16 mouse cellular contexts compared by ENCODE assay signal in the genomic region with DNA sequence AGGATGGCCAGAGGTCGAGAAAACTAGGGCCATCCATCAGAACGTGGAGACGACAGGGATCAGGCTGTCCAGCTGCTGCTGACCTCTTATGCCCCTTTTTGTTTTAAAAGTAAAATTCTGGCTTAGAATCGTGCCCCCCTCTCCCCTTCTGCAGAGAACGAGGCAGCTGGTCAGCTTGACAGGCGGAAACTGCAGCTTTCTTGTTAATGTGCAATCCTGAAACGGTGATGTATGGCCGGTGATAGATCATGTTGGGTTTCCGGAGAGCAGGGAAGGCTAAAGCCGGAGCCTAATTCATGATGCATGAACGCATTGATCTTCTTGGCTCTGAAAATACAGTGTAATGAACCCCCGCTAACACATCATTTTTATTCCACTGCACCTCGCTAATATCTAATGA. TPM values are rescaled to one million over a fixed set of nuclear protein-coding genes. Genes with fewer than 3 reads are reported as not detected.
A peak's percentile ranks its signal among the peaks of the same experiment; 100 is the strongest.
DNase-seq lines count a peak whose midpoint lies in the region; ATAC-seq lines count a peak whose summit lies in the region.
"Had no signal": no experiment of that assay in that cellular context is flagged by ENCODE, and none has a peak within 500 bp of the region (broad histone marks: within the 10 kb centered on the region; RNA-seq: fewer than 3 reads in every experiment).

No protein-coding gene starts in this region.

- no peaks in the 10 kb centered on the region for H3K9me3 ChIP-seq in midbrain, embryonic 14.5 days (ENCODE audit: control insufficient read depth, low read length)
- H3K9me3 ChIP-seq in midbrain, embryonic 15.5 days, result no peaks in the 10 kb centered on the region
- H3K9me3 ChIP-seq: limb, embryonic 15.5 days; midbrain, embryonic 12.5 days had no signal

- no peak overlapping the region; the same call in 1 of the 2 replicates for H3K27ac ChIP-seq in midbrain, embryonic 14.5 days (replicated peaks; ENCODE audit: low read depth, low read length)
- no peak overlapping the region for H3K27ac ChIP-seq in midbrain, embryonic 15.5 days
- H3K27ac ChIP-seq: heart, adult 2 months; left cerebral cortex, adult 2 months; limb, embryonic 15.5 days; midbrain, embryonic 12.5 days had no signal

- 55% methylated on average over 13 of the region's 13 CpGs for WGBS in midbrain, embryonic 14.5 days
- WGBS in midbrain, embryonic 15.5 days, result 57% methylated on average over 13 of the region's 13 CpGs

- H3K4me3 ChIP-seq in midbrain, embryonic 14.5 days (replicated peaks; ENCODE audit: low read depth, low read length), result no peak overlapping the region
- H3K4me3 ChIP-seq in midbrain, embryonic 15.5 days, result no peak overlapping the region
- H3K4me3 ChIP-seq: heart, adult 2 months; left cerebral cortex, adult 2 months; limb, embryonic 15.5 days; midbrain, embryonic 12.5 days had no signal

- no peaks in the 10 kb centered on the region for H3K36me3 ChIP-seq in midbrain, embryonic 14.5 days (ENCODE audit: control insufficient read depth, insufficient read depth, low read length)
- no peaks in the 10 kb centered on the region for H3K36me3 ChIP-seq in midbrain, embryonic 15.5 days (replicated peaks)
- H3K36me3 ChIP-seq: limb, embryonic 15.5 days; midbrain, embryonic 12.5 days had no signal

- peaks cover 6% of the 10 kb centered on the region; the same call in 1 of the 2 replicates for H3K4me1 ChIP-seq in midbrain, embryonic 14.5 days (ENCODE audit: control insufficient read depth, insufficient read depth, low read length)
- H3K4me1 ChIP-seq in midbrain, embryonic 15.5 days, result 0 out of 2 replicates have a peak, but pooled peaks cover 3% of the 10 kb centered on the region
- H3K4me1 ChIP-seq: limb, embryonic 15.5 days had no signal

- no peaks in the 10 kb centered on the region for H3K27me3 ChIP-seq in midbrain, embryonic 14.5 days (ENCODE audit: control insufficient read depth, insufficient read depth, low read length)
- H3K27me3 ChIP-seq in midbrain, embryonic 15.5 days (replicated peaks), result no peaks in the 10 kb centered on the region
- H3K27me3 ChIP-seq: limb, embryonic 15.5 days; midbrain, embryonic 12.5 days had no signal

- peak; percentile 13 for DNase-seq in adrenal gland, postnatal 14 days
- DNase-seq in adrenal gland, postnatal 10 days, result no peak
- DNase-seq in midbrain, embryonic 14.5 days, result no peak
- peak; percentile 16 for DNase-seq in kidney, postnatal 14 days
- no peak for DNase-seq in frontal cortex, postnatal 25 days (ENCODE audit: low spot score in 2 of 2)
- DNase-seq in left cerebral cortex, adult 9 months (ENCODE audit: low spot score in 2 of 2), result no peak
- DNase-seq: cerebellum, adult 18-20 months; heart, adult 2 months; liver, postnatal 0 days; lung, postnatal 4 days had no signal

- ATAC-seq in midbrain, embryonic 14.5 days (ENCODE audit: low FRiP score, low TSS enrichment), result no peak
- ATAC-seq in midbrain, embryonic 15.5 days (replicated peaks), result no peak
- no peak for ATAC-seq in frontal cortex, adult (ENCODE audit: low TSS enrichment)
- ATAC-seq: forebrain, embryonic 14.5 days; liver, postnatal 0 days had no signal

- no peak overlapping the region for H3K4me2 ChIP-seq in midbrain, embryonic 14.5 days (ENCODE audit: low read length)
- no peak overlapping the region for H3K4me2 ChIP-seq in midbrain, embryonic 15.5 days
- H3K4me2 ChIP-seq: limb, embryonic 15.5 days; midbrain, embryonic 12.5 days had no signal

- peak overlapping the region; percentile 12; the same call in 1 of the 2 replicates for H3K9ac ChIP-seq in midbrain, embryonic 14.5 days (replicated peaks; ENCODE audit: low read length)
- no peak overlapping the region for H3K9ac ChIP-seq in midbrain, embryonic 15.5 days
- H3K9ac ChIP-seq: limb, embryonic 15.5 days; liver, postnatal 0 days; midbrain, embryonic 12.5 days had no signal

RNA-seq across cellular contexts. Expression of a gene that starts 24.0 kb away (rescaled TPM):
- 31.9 and 32.7 TPM in 2 replicates for total RNA-seq in adrenal gland, postnatal 14 days (2021)
- 10 to 100 TPM; 32.0 to 39.5 TPM for total RNA-seq in adrenal gland, postnatal 10 days (2021)
- 200 and 204 TPM in 2 replicates for polyA plus RNA-seq in midbrain, embryonic 14.5 days (2014; fragmentation: Nextera tagmentation; extraction: Ambion mirVana)
- 263 and 275 TPM in 2 replicates for polyA plus RNA-seq in midbrain, embryonic 15.5 days (2015; fragmentation: Nextera tagmentation; extraction: Ambion mirVana)

Comparison
In these comparisons a context has a peak if more than half of its experiments do, and no peak if none do; other contexts are left out.
1. DNase-seq: peak in adrenal gland, postnatal 14 days (single experiment) and kidney, postnatal 14 days (single experiment); none in adrenal gland, postnatal 10 days (single experiment), midbrain, embryonic 14.5 days (single experiment), frontal cortex, postnatal 25 days (0 of 2) and left cerebral cortex, adult 9 months (0 of 2).